Mouse (Mus musculus): ENCODE results near the gene Cyp2w1. TPM values are rescaled to one million over a fixed set of nuclear protein-coding genes. Genes with fewer than 3 reads are reported as not detected.

Cyp2w1 gene
- total and polyA plus RNA-seq, 3 experiments: not detected

DNA sequence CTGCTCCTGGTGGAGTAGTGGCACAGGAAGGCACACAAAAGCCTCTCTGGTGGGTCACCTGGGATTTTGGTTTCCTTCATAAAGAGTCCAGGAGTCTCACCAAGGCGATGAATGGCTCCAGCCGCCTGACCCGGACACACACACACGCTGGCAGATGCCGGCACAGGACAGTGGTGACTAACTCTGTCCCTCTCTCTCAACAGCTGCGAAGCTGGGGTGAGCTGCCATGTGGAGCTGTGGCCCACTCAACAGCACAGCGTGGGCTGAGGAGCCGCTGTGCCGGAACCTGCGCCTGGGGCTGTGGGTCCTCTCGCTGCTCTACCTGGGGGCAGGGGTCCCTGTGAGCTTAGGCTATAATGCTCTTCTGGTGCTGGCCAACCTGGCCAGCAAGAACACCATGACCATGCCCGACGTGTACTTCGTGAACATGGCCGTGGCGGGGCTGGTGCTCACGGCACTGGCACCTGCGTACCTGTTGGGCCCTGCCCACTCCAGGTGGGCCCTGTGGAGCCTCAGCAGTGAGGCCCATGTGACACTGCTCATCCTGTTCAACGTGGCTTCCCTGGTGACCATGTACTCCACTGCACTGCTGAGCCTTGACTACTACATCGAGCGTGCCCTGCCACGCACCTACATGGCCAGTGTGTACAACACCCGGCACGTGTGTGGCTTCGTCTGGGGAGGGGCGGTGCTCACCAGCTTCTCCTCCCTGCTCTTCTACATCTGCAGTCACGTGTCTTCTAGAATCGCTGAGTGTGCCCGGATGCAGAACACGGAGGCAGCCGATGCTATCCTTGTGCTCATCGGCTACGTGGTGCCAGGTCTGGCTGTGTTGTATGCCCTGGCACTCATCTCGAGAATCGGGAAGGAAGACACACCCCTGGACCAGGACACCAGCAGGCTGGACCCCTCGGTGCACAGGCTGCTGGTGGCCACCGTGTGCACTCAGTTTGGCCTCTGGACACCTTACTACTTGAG is 40.1 kb downstream of the Cyp2w1 start:
- H3K27ac ChIP-seq: peak overlapping the region; percentile 77
- no peak overlapping the region for H3K4me3 ChIP-seq
- peaks cover 5% of the 10 kb centered on the region; the same call in 1 of the 2 replicates for H3K36me3 ChIP-seq (ENCODE audit: control insufficient read depth, insufficient read depth, low read length)
- H3K9ac ChIP-seq (ENCODE audit: low read depth, low read length): peak overlapping the region; percentile 51
- intact Hi-C loops (cut with DNase I): loop anchor here (1.0 kb wide), 1 partner anchor 25 kb away; no protein-coding TSS in a partner anchor
- 83% methylated on average over 37 of the region's 37 CpGs for WGBS
- TF ChIP-seq CTCF (IDR thresholded peaks at IDR 0.05) (no peak), POLR2A (IDR thresholded peaks at IDR 0.05; ENCODE audit: insufficient read depth, low read depth, low read length) (no peak), EP300 (IDR thresholded peaks at IDR 0.05; ENCODE audit: insufficient read depth, low read depth, low read length) (no peak)
- H3K79me2 ChIP-seq (replicated peaks; ENCODE audit: control insufficient read depth, insufficient read depth, low read length): peaks cover 5% of the 10 kb centered on the region
- DNase-seq: no peak
- peaks cover 45% of the 10 kb centered on the region for H3K4me1 ChIP-seq (ENCODE audit: control insufficient read depth, insufficient read depth, low read length)
- no peaks in the 10 kb centered on the region for H3K27me3 ChIP-seq (ENCODE audit: control insufficient read depth, insufficient read depth, low read length)

DNA sequence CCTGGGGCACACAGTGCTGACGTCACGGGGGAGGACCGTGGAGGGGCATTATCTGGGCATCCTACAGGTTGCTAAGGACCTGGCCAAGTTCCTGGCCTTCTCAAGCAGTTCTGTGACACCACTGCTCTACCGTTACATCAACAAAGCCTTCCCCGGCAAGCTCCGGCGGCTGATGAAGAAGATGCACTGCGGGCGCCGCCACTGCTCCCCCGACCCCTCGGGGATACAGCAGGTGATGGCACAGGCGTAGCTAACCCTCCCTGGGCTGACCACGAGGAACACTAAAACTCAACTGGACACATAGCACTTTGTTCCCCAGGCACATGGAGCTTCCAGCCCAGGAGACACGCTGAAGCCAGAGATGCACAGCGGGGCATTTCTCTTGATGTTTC is 40.8 kb downstream of the Cyp2w1 start:
- peaks cover 5% of the 10 kb centered on the region; the same call in 1 of the 2 replicates for H3K36me3 ChIP-seq (ENCODE audit: control insufficient read depth, insufficient read depth, low read length)
- H3K4me3 ChIP-seq: no peak overlapping the region
- WGBS: 85% methylated on average over 16 of the region's 16 CpGs
- H3K27me3 ChIP-seq (ENCODE audit: control insufficient read depth, insufficient read depth, low read length): no peaks in the 10 kb centered on the region
- H3K79me2 ChIP-seq (replicated peaks; ENCODE audit: control insufficient read depth, insufficient read depth, low read length): peaks cover 5% of the 10 kb centered on the region
- DNase-seq: no peak
- intact Hi-C loops (cut with DNase I): loop anchor here (1.0 kb wide), 1 partner anchor 26 kb away; no protein-coding TSS in a partner anchor
- no peak overlapping the region for H3K9ac ChIP-seq (ENCODE audit: low read depth, low read length)
- peaks cover 46% of the 10 kb centered on the region for H3K4me1 ChIP-seq (ENCODE audit: control insufficient read depth, insufficient read depth, low read length)
- TF ChIP-seq EP300 (IDR thresholded peaks at IDR 0.05; ENCODE audit: insufficient read depth, low read depth, low read length) (no peak), POLR2A (IDR thresholded peaks at IDR 0.05; ENCODE audit: insufficient read depth, low read depth, low read length) (no peak), CTCF (IDR thresholded peaks at IDR 0.05) (no peak)
- no peak overlapping the region; the same call in 1 of the 2 replicates for H3K27ac ChIP-seq

DNA sequence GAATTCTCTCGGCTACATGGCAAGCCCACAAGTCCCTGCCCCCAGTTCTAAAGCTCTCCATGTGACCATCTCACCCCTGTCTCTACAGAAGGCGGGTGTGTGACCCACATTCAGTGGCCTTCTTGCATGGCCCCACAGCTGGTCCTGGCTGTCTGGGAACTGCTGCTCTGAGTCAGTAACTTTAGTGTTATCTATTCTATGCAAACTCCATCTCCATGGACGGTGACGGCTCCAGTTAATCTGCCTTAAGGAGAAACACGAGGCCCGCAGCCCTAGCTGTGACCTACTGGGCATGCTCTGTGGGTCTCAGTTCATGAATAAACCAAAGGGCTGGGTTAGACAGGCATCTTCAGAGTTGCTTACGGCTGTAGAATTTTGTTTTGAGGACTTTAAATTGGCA is 42.0 kb downstream of the Cyp2w1 start:
- DNase-seq: no peak
- Histone ChIP-seq H3K79me2 (replicated peaks; ENCODE audit: control insufficient read depth, insufficient read depth, low read length) (peaks cover 5% of the 10 kb centered on the region), H3K4me3 (no peak overlapping the region), H3K27ac (peak overlapping the region; percentile 26; the same call in 1 of the 2 replicates), H3K27me3 (ENCODE audit: control insufficient read depth, insufficient read depth, low read length) (no peaks in the 10 kb centered on the region), H3K36me3 (ENCODE audit: control insufficient read depth, insufficient read depth, low read length) (no peaks in the 10 kb centered on the region; the same call in 1 of the 2 replicates), H3K9ac (ENCODE audit: low read depth, low read length) (no peak overlapping the region), H3K4me1 (ENCODE audit: control insufficient read depth, insufficient read depth, low read length) (peaks cover 41% of the 10 kb centered on the region)
- intact Hi-C loops (cut with DNase I): no loop called here
- TF ChIP-seq EP300 (IDR thresholded peaks at IDR 0.05; ENCODE audit: insufficient read depth, low read depth, low read length): no peak
- TF ChIP-seq CTCF (IDR thresholded peaks at IDR 0.05): no peak
- TF ChIP-seq POLR2A (IDR thresholded peaks at IDR 0.05; ENCODE audit: insufficient read depth, low read depth, low read length): no peak
- WGBS: 70% methylated on average over 7 of the region's 7 CpGs

DNA sequence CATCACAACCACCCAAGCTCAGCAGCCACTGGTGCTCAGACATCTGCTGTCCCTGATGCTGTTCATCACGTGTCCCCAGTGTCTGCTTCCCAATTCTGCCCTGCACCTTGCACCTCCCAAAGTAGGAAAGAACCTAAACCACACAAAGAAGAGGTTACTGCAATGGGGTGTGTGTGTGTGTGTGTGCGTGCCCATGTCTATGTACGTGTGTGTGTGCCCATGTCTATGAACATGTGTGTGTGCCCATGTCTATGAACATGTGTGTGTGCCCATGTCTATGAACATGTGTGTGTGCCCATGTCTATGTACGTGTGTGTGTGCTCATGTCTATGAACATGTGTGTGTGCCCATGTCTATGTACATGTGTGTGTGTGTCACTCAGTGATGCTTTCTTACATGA is 43.1 kb downstream of the Cyp2w1 start:
- peaks cover 36% of the 10 kb centered on the region for H3K4me1 ChIP-seq (ENCODE audit: control insufficient read depth, insufficient read depth, low read length)
- H3K4me3 ChIP-seq: no peak overlapping the region
- no peak for TF ChIP-seq EP300 (IDR thresholded peaks at IDR 0.05; ENCODE audit: insufficient read depth, low read depth, low read length)
- TF ChIP-seq POLR2A (IDR thresholded peaks at IDR 0.05; ENCODE audit: insufficient read depth, low read depth, low read length): no peak
- no peak for TF ChIP-seq CTCF (IDR thresholded peaks at IDR 0.05)
- no peaks in the 10 kb centered on the region for H3K27me3 ChIP-seq (ENCODE audit: control insufficient read depth, insufficient read depth, low read length)
- no peak overlapping the region for H3K27ac ChIP-seq
- no peaks in the 10 kb centered on the region; the same call in 1 of the 2 replicates for H3K36me3 ChIP-seq (ENCODE audit: control insufficient read depth, insufficient read depth, low read length)
- DNase-seq: no peak
- H3K9ac ChIP-seq (ENCODE audit: low read depth, low read length): no peak overlapping the region
- intact Hi-C loops (cut with DNase I): no loop called here
- WGBS: 91% methylated on average over 4 of the region's 4 CpGs
- peaks cover 5% of the 10 kb centered on the region for H3K79me2 ChIP-seq (replicated peaks; ENCODE audit: control insufficient read depth, insufficient read depth, low read length)

DNA sequence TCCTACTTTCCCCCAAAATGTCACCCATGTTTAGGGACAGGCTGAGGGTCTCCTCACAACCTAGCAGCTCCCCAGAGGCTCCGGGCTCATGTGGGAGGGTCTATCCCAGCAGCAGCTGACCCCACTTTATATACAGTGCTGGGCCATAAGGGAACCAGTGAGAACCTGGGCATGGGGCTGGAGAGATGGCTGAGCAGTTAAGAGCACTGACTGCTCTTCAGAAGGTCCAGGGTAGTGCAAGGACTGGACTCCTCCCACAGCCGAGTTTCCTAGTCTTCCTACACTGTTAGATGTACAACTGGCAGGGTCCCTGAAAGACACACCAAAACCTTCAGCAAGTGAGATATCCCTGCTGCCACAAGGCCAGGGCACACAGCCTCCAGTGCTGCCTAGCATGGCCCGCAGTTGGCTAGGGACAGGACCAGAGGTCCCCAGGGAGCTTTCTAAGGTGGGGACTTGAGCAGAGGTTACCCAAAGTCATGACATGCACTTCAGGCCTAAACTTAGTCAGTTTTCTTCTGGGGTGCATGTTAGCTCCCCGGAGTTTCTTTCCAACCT is 45.0 kb downstream of the Cyp2w1 start:
- Histone ChIP-seq H3K79me2 (replicated peaks; ENCODE audit: control insufficient read depth, insufficient read depth, low read length) (peaks cover 3% of the 10 kb centered on the region), H3K27ac (peak overlapping the region; percentile 40), H3K27me3 (ENCODE audit: control insufficient read depth, insufficient read depth, low read length) (no peaks in the 10 kb centered on the region), H3K4me3 (no peak overlapping the region), H3K36me3 (ENCODE audit: control insufficient read depth, insufficient read depth, low read length) (no peaks in the 10 kb centered on the region), H3K9ac (ENCODE audit: low read depth, low read length) (0 out of 2 replicates have a peak overlapping the region, but pooled peaks have one; percentile 23), H3K4me1 (ENCODE audit: control insufficient read depth, insufficient read depth, low read length) (peaks cover 22% of the 10 kb centered on the region)
- intact Hi-C loops (cut with DNase I): no loop called here
- TF ChIP-seq EP300 (IDR thresholded peaks at IDR 0.05; ENCODE audit: insufficient read depth, low read depth, low read length) (no peak), CTCF (IDR thresholded peaks at IDR 0.05) (no peak), POLR2A (IDR thresholded peaks at IDR 0.05; ENCODE audit: insufficient read depth, low read depth, low read length) (no peak)
- DNase-seq: no peak
- 60% methylated on average over 4 of the region's 4 CpGs for WGBS

Measured in heart, adult 2 months (tissue).